Mouse (Mus musculus): Measurements from ENCODE around the gene Ccdc62. TPM values are rescaled to one million over a fixed set of nuclear protein-coding genes. Genes with fewer than 3 reads are reported as not detected.

The Ccdc62 gene
- polyA plus RNA-seq, 1 experiment from 2014 or later: 6.6 TPM

DNA sequence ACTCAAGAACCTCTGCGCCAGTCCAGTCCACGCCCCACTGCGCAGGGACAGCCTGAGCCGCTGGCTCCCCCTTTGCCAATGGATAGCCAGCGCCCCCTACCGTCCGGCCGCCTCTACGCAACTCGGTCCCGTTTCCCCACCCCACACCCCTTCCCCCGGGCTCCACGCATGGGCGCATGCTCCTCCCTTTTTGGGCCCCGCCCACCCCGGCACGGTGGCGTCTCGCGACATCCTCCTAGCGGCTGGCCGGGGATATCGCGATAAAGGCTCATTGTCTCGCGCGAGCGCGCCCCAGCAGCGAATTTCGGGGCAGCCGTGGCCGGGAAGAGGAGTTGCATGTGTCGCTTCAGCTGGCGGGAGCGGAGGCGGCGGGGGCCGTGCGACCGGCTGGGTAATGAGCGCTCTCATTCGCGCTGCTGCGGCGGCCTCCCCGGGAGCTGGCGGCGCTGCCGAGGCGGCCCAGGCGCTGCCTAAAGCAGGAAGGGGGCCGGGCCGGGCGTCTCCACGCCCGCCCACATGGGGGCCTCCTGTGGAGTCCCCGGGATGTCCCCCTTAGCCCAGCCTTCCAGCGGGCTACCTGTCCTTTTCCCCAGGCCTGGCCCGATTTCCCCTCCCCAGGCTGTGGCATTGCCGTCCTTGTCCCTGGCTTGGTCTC lies 23.4 kb upstream of the Ccdc62 start, which contains the start of gene Denr:
Gene Denr, plus strand, starts transcription at position 200 of the 655 bp plus-strand sequence.
- H3K4me3 ChIP-seq: peak within 1 kb of the TSS; percentile 89
- peak; percentile 100 for DNase-seq (ENCODE audit: low spot score)
- under 1% methylated on average over 61 of the region's 61 CpGs for WGBS
- H3K9me3 ChIP-seq: no peaks in the 10 kb centered on the region
- H3K27me3 ChIP-seq (ENCODE audit: insufficient read depth, poor library complexity, severe bottlenecking): no peaks in the 10 kb centered on the region
- H3K36me3 ChIP-seq: peaks cover 40% of the 10 kb centered on the region
- peaks cover 29% of the 10 kb centered on the region for H3K4me1 ChIP-seq (replicated peaks)
- H3K27ac ChIP-seq: peak within 1 kb of the TSS; percentile 97

DNA sequence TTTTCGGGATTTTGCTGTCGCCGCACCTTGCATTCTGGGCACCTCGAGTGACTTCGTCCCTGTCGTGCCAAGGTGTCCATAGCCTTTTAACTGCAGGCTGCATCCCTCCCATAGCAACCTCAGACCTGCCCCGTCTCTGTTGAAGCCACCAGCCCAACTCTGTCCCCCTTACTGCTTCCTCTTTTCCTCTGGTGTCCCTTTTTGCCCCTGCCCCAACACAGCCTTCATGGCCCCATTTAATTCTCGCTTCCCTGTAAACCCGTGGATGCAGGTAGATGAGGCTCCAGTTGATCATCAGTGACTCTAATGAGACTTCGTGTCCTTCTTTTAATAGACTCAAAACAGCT lies 22.9 kb upstream of the Ccdc62 start:
- DNase-seq (ENCODE audit: low spot score): no peak
- H3K4me1 ChIP-seq (replicated peaks): peaks cover 29% of the 10 kb centered on the region
- no peaks in the 10 kb centered on the region for H3K9me3 ChIP-seq
- no peaks in the 10 kb centered on the region for H3K27me3 ChIP-seq (ENCODE audit: insufficient read depth, poor library complexity, severe bottlenecking)
- peak overlapping the region; percentile 97 for H3K27ac ChIP-seq
- WGBS: 6% methylated on average over 10 of the region's 10 CpGs
- peaks cover 45% of the 10 kb centered on the region for H3K36me3 ChIP-seq
- peak overlapping the region; percentile 89 for H3K4me3 ChIP-seq

DNA sequence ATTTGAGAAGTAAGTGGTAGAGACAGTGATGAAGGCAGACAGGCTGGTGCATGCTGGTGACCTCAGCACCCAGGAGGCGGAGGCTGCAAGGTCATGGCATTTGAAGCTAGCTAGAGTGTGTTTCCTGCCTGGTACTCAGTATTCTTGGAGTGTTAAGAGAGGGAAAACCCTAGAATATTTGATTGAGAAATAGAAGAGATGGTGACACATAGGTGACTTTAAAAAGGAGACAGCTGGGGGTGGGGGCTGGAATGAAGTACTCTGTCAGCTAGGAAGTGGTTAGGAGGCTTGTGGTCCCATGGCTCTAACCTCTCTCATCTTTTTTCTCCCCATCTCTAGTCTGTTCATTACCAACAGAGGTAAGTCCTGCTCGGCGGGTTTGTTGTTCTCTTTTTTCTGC lies 15.6 kb upstream of the Ccdc62 start:
- H3K36me3 ChIP-seq: peaks cover 98% of the 10 kb centered on the region
- no peak for DNase-seq (ENCODE audit: low spot score)
- no peaks in the 10 kb centered on the region for H3K4me1 ChIP-seq (replicated peaks)
- no peaks in the 10 kb centered on the region for H3K9me3 ChIP-seq
- no peaks in the 10 kb centered on the region for H3K27me3 ChIP-seq (ENCODE audit: insufficient read depth, poor library complexity, severe bottlenecking)
- 93% methylated on average over 3 of the region's 3 CpGs for WGBS
- H3K27ac ChIP-seq: no peak overlapping the region
- no peak overlapping the region for H3K4me3 ChIP-seq

DNA sequence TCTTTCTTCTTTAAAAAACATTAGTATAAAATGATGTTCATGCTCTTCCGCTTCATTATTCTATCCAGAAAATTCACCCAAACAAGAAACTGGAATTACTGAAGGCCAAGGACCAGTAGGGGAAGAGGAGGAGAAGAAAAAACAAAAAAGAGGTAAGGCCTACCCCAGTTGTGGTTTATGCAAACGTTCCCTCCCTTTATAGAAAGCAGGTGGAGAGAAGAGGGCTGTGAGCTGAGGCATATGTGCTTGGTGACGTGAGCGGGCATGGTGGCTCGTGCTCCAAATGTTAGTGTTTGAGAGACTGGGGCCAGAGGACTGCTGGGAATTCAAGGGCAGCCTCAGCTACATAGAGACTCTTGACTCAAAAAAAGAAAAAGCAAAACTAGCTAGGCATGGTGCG lies 8.4 kb upstream of the Ccdc62 start:
- Histone ChIP-seq H3K4me1 (replicated peaks) (no peaks in the 10 kb centered on the region), H3K27ac (no peak overlapping the region), H3K27me3 (ENCODE audit: insufficient read depth, poor library complexity, severe bottlenecking) (no peaks in the 10 kb centered on the region), H3K36me3 (peaks cover 98% of the 10 kb centered on the region), H3K9me3 (no peaks in the 10 kb centered on the region), H3K4me3 (no peak overlapping the region)
- WGBS: 91% methylated on average over 6 of the region's 6 CpGs
- no peak for DNase-seq (ENCODE audit: low spot score)

DNA sequence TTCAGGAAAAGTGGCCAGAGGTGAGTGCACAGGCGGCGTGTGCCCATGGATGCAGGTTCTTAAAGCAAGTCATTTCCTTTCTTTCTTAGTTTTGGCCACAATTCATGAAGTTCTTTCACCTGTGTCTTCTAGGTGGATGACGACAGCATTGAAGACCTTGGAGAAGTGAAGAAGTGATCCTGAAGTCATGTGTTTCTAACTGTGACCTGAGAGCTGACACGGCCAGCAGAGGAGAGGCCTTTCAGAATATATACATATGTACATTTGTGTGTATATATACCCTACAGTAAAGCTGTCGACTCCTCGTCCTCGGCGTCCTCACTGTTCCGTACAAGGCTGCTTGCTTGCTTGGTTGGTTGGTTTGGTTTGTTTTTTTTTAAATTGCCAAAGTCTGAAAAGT lies 3.4 kb upstream of the Ccdc62 start, which contains the start of gene Gm43518:
Gene Gm43518, plus strand, starts transcription at position 301 of the 400 bp plus-strand sequence.
- no peak for DNase-seq (ENCODE audit: low spot score)
- Histone ChIP-seq H3K27ac (no peak within 1 kb of the TSS), H3K4me3 (no peak within 1 kb of the TSS), H3K9me3 (no peaks in the 10 kb centered on the region), H3K4me1 (replicated peaks) (peaks cover 10% of the 10 kb centered on the region; the same call in 1 of the 2 replicates), H3K27me3 (ENCODE audit: insufficient read depth, poor library complexity, severe bottlenecking) (no peaks in the 10 kb centered on the region), H3K36me3 (peaks cover 78% of the 10 kb centered on the region)
- WGBS: 96% methylated on average over 9 of the region's 9 CpGs

DNA sequence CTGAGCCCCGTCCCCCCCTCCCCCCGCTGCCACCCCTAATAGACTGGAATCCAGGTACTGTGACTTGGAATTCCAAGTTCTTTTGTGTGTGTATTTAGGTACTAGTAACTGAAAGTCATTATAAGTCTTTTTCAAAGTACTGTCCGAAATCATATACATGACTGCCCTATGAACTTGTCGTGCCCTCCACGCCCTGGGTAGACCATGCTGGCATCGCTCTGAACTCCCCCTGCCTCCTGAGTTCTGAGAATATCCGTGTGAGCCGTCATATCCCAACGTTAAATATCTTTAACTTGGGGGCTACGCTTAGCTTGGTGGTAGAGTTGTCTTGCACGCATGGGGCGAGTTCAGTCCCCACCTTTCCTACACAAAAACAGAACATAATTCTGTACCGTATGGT lies 652 bp downstream of the Ccdc62 start:
- Histone ChIP-seq H3K27me3 (ENCODE audit: insufficient read depth, poor library complexity, severe bottlenecking) (0 out of 2 replicates have a peak, but pooled peaks cover 2% of the 10 kb centered on the region), H3K4me1 (replicated peaks) (peaks cover 16% of the 10 kb centered on the region; the same call in 1 of the 2 replicates), H3K36me3 (peaks cover 38% of the 10 kb centered on the region), H3K9me3 (no peaks in the 10 kb centered on the region), H3K27ac (peak overlapping the region; percentile 98), H3K4me3 (peak overlapping the region; percentile 83)
- no peak for DNase-seq (ENCODE audit: low spot score)
- 56% methylated on average over 13 of the region's 13 CpGs for WGBS

DNA sequence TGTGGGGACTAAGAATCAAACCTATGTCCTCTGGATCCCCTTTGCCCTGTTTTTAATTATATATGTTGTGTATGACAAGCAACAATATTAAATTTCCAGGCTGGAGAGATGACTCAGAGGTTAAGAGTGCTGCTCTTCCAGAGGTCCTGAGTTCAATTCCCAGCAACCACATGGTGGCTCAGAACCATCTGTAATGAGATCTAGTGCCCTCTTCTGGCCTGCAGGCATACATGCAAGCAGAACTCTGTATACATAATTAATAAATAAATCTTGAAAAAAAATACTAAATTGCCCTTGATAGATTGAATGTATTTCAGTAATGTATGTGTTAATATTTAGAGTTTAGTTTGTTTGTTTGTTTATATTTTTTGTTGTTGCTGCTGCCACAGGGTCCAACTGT lies 2.4 kb downstream of the Ccdc62 start:
- peaks cover 16% of the 10 kb centered on the region; the same call in 1 of the 2 replicates for H3K4me1 ChIP-seq (replicated peaks)
- H3K27ac ChIP-seq: no peak overlapping the region
- H3K27me3 ChIP-seq (ENCODE audit: insufficient read depth, poor library complexity, severe bottlenecking): 0 out of 2 replicates have a peak, but pooled peaks cover 2% of the 10 kb centered on the region
- peaks cover 20% of the 10 kb centered on the region for H3K36me3 ChIP-seq
- no peaks in the 10 kb centered on the region for H3K9me3 ChIP-seq
- DNase-seq (ENCODE audit: low spot score): no peak
- H3K4me3 ChIP-seq: no peak overlapping the region

DNA sequence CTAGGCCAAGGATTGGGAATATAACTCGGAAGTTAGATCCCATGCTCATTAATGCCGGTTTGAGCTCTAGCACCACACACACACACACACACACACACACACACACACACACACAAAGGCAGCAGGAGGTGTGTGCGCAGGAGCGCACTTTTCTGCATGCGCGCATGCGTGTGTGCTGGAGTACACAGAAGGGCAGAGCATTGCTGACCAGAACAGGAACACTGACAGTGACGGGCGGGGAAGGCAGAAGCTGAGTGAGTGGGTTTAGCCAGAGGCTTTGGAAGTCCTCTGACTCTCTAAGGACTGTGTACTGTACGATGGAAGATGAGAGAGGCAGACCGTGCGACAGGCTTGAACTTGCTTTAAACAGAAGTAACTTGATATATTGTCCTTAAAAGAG lies 3.1 kb downstream of the Ccdc62 start:
- 0 out of 2 replicates have a peak, but pooled peaks cover 2% of the 10 kb centered on the region for H3K27me3 ChIP-seq (ENCODE audit: insufficient read depth, poor library complexity, severe bottlenecking)
- DNase-seq (ENCODE audit: low spot score): no peak
- WGBS: 91% methylated on average over 12 of the region's 12 CpGs
- H3K4me1 ChIP-seq (replicated peaks): peaks cover 16% of the 10 kb centered on the region; the same call in 1 of the 2 replicates
- H3K27ac ChIP-seq: no peak overlapping the region
- H3K4me3 ChIP-seq: no peak overlapping the region
- H3K36me3 ChIP-seq: peaks cover 14% of the 10 kb centered on the region
- no peaks in the 10 kb centered on the region for H3K9me3 ChIP-seq

DNA sequence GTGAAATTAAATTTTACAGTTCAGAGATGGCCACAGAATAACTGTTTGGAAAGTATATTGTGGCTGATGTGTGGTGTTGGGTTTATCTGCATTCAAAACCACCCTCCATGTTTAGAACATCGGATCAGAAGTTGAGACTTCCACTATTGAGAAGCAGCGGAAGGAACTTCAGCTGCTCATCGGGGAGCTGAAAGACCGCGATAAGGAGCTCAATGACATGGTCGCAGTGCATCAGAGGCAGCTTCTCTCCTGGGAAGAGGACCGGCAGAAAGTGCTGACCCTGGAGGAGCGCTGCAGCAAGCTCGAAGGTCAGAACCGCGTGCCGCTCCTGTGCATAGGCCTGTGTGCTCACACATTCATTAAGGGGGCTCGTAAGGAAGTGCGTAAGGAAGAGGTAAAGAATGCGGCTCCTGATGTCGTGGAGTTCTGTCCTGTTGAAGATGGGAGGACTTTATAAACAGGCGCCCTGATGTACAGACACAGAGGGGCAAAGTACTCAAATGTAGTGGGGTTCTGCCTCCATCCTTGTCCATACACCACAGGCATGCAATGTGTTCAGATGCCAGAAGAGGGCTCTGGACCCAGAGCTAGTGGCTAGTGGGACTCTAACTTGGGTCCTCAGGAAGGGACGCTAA lies 3.6 kb downstream of the Ccdc62 start:
- Histone ChIP-seq H3K27ac (no peak overlapping the region), H3K36me3 (peaks cover 9% of the 10 kb centered on the region; the same call in 1 of the 2 replicates), H3K4me3 (0 out of 2 replicates have a peak overlapping the region, but pooled peaks have one; percentile 13), H3K27me3 (ENCODE audit: insufficient read depth, poor library complexity, severe bottlenecking) (0 out of 2 replicates have a peak, but pooled peaks cover 2% of the 10 kb centered on the region), H3K4me1 (replicated peaks) (peaks cover 16% of the 10 kb centered on the region; the same call in 1 of the 2 replicates), H3K9me3 (no peaks in the 10 kb centered on the region)
- DNase-seq (ENCODE audit: low spot score): peak; percentile 59
- WGBS: 41% methylated on average over 18 of the region's 18 CpGs

DNA sequence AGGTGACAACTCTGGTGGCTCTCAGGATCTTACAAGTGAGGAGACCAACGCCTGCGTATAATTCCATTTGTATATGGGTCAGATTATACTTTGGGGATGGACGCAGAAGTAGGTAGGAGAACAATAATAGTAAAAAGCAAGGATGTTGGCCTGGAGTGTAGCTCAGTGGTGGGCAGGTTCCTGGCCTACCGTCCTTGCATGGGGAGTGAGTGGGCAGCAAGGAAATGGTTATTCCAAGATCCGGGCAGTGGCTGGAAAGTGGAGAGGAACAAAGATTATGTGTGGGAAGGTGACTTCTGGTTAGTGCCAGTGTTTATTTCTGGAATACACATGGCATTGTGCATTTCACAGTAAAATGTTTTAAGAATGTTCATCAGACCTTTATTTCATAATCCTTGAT lies 5.5 kb downstream of the Ccdc62 start:
- WGBS: 92% methylated on average over 5 of the region's 5 CpGs
- no peaks in the 10 kb centered on the region for H3K9me3 ChIP-seq
- no peaks in the 10 kb centered on the region for H3K36me3 ChIP-seq
- no peak overlapping the region for H3K4me3 ChIP-seq
- DNase-seq (ENCODE audit: low spot score): no peak
- 0 out of 2 replicates have a peak, but pooled peaks cover 2% of the 10 kb centered on the region for H3K27me3 ChIP-seq (ENCODE audit: insufficient read depth, poor library complexity, severe bottlenecking)
- H3K4me1 ChIP-seq (replicated peaks): peaks cover 14% of the 10 kb centered on the region; the same call in 1 of the 2 replicates
- H3K27ac ChIP-seq: no peak overlapping the region

DNA sequence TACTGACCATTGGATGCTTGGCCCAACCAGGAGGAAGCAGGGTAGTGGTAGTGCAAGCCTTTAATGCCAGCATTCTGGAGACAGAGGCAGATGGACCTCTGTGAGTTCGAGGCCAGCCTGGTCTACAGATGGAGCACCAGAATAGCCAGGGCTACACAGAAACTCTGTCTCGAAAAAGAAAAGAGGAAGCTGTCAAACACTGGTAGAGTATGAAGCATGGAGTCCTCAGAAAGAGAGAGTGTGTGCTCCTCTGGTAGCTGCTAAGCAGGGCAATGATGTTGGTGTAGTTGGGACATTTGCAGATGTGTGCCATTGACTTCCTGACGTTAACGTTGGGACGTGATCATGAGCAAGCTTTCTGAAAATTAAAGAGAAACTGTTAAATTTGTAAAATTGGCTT lies 8.0 kb downstream of the Ccdc62 start:
- Histone ChIP-seq H3K9me3 (no peaks in the 10 kb centered on the region), H3K27me3 (ENCODE audit: insufficient read depth, poor library complexity, severe bottlenecking) (0 out of 2 replicates have a peak, but pooled peaks cover 2% of the 10 kb centered on the region), H3K4me3 (no peak overlapping the region), H3K36me3 (no peaks in the 10 kb centered on the region), H3K4me1 (replicated peaks) (peaks cover 6% of the 10 kb centered on the region; the same call in 1 of the 2 replicates), H3K27ac (no peak overlapping the region)
- WGBS: 91% methylated on average over 5 of the region's 5 CpGs
- DNase-seq (ENCODE audit: low spot score): no peak

DNA sequence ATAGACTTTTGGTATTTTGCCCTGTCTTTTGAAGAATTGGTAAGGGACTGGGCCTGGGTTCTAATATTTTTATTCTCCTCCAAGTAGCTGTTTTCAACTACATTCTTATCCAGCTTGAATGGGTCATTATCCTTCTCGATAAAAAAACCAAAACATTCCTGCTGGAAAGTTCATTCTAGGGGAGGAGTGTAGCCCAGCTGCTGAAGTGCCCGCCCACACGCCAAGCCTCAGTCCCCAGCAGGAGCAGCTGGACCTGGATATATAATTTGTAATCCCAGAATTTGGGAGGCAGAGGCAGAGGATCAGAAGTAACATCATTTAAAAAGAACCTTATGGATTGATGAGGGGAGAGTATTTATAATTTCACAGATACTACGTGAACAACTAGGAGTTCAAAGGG lies 16.1 kb downstream of the Ccdc62 start:
- H3K27me3 ChIP-seq (ENCODE audit: insufficient read depth, poor library complexity, severe bottlenecking): no peaks in the 10 kb centered on the region
- H3K9me3 ChIP-seq: no peaks in the 10 kb centered on the region

More for the DNA sequence above, 16.1 kb downstream of the Ccdc62 start:
- Histone ChIP-seq H3K4me1 (replicated peaks) (no peaks in the 10 kb centered on the region), H3K36me3 (no peaks in the 10 kb centered on the region), H3K27ac (no peak overlapping the region), H3K4me3 (no peak overlapping the region)
- WGBS: 72% methylated on average over 4 of the region's 4 CpGs
- DNase-seq (ENCODE audit: low spot score): no peak

Data from hindbrain, embryonic 10.5 days (tissue).